Mouse (Mus musculus) olfactory bulb, adult 2 months (tissue): ENCODE measurements around the gene Egfl7.

Source experiments
- CTCF ChIP-seq: fragments of 200-500 bp; IDR thresholded peaks from 2 replicates; pipeline ENCODE4 v1.5.1; 2012; ENCODE audit warnings: low read depth, mild to moderate bottlenecking, low read length, moderate library complexity; ENCODE audit not compliant: insufficient read depth
- POLR2A ChIP-seq: fragments of 200-500 bp; IDR thresholded peaks from 2 replicates; pipeline ENCODE4 v1.6.1; 2012; ENCODE audit warnings: mild to moderate bottlenecking, low read depth, low read length, moderate library complexity; ENCODE audit not compliant: insufficient read depth

DNA sequence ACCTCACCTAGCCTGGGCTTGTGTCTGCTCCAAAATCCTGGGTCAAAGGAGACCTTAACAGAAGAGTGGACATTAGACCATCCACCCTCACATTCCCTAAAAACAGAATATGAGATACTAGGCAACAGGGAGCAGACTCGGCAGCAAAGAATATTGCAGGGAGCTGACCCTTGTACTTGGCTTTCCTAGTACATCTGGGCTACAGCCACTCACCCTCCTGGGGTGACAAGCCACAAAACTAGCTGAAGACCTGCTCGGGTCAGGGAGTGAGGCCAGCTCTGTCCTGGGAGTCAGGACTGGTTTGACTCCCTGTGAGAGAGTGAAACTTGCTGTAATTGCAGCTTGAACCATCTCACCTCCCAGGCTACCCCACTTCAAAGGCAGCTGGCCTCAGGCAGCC lies 40.3 kb upstream of the Egfl7 start:
- no peak for TF ChIP-seq CTCF
- no peak for TF ChIP-seq POLR2A
